Mouse (Mus musculus): ENCODE data around the gene Dgki. TPM values are rescaled to one million over a fixed set of nuclear protein-coding genes. Genes with fewer than 3 reads are reported as not detected.

Dgki gene
- polyA plus RNA-seq, 1 experiment from 2014 or later: 7.6 TPM

DNA sequence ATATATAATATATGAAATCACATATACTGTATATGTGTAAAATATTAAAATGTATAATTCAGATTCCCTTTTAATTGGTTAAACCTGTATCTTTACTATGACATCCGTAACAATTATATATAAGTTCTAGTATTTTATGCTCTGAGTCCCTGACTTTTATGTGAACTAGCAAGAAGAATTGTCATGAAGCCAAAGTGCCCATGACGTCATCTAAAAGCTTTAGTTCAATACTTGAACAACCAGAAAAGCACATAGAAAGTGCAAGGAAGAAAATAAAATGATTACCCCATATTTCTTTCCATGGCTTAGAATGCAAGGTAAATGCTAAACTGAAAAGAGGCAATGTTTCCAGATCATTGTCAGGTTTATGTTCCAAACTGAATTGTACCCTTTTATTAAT is 269.6 kb downstream of the Dgki start:
- ATAC-seq: no peak
- no peak overlapping the region for H3K27ac ChIP-seq (ENCODE audit: low read length)
- no peaks in the 10 kb centered on the region for H3K27me3 ChIP-seq (ENCODE audit: control insufficient read depth, insufficient read depth, low read depth, low read length)
- WGBS: 90% methylated on average over 2 of the region's 2 CpGs
- H3K4me3 ChIP-seq (ENCODE audit: low read depth, low read length): no peak overlapping the region
- H3K36me3 ChIP-seq (ENCODE audit: control insufficient read depth, insufficient read depth, low read length): peaks cover 6% of the 10 kb centered on the region; the same call in 1 of the 2 replicates
- H3K9ac ChIP-seq (ENCODE audit: low read depth, low read length): no peak overlapping the region
- H3K4me2 ChIP-seq (ENCODE audit: low read length): no peak overlapping the region
- H3K4me1 ChIP-seq (ENCODE audit: control insufficient read depth, insufficient read depth, low read length): peaks cover 1% of the 10 kb centered on the region; the same call in 1 of the 2 replicates
- H3K9me3 ChIP-seq (replicated peaks; ENCODE audit: control insufficient read depth, low read length, poor library complexity, severe bottlenecking): no peaks in the 10 kb centered on the region

- Histone ChIP-seq H3K9ac (ENCODE audit: low read depth, low read length) (no peak overlapping the region), H3K27me3 (ENCODE audit: control insufficient read depth, insufficient read depth, low read depth, low read length) (no peaks in the 10 kb centered on the region), H3K4me2 (ENCODE audit: low read length) (no peak overlapping the region), H3K4me3 (ENCODE audit: low read depth, low read length) (no peak overlapping the region), H3K27ac (ENCODE audit: low read length) (no peak overlapping the region), H3K36me3 (ENCODE audit: control insufficient read depth, insufficient read depth, low read length) (peaks cover 6% of the 10 kb centered on the region; the same call in 1 of the 2 replicates), H3K9me3 (replicated peaks; ENCODE audit: control insufficient read depth, low read length, poor library complexity, severe bottlenecking) (no peaks in the 10 kb centered on the region), H3K4me1 (ENCODE audit: control insufficient read depth, insufficient read depth, low read length) (no peaks in the 10 kb centered on the region)
- whole genome bisulfite sequencing: 88% methylated on average over 6 of the region's 6 CpGs
- no peak for ATAC-seq
These were observed 271.1 kb downstream of the Dgki start for GRCm38 (mm10) chr6:37028841-37029240.

- H3K36me3 ChIP-seq (ENCODE audit: control insufficient read depth, insufficient read depth, low read length): peaks cover 6% of the 10 kb centered on the region; the same call in 1 of the 2 replicates
- H3K9ac ChIP-seq (ENCODE audit: low read depth, low read length): no peak overlapping the region
- no peaks in the 10 kb centered on the region for H3K9me3 ChIP-seq (replicated peaks; ENCODE audit: control insufficient read depth, low read length, poor library complexity, severe bottlenecking)
- ATAC-seq: no peak
- no peaks in the 10 kb centered on the region for H3K27me3 ChIP-seq (ENCODE audit: control insufficient read depth, insufficient read depth, low read depth, low read length)
- H3K4me1 ChIP-seq (ENCODE audit: control insufficient read depth, insufficient read depth, low read length): no peaks in the 10 kb centered on the region
- no peak overlapping the region for H3K4me2 ChIP-seq (ENCODE audit: low read length)
- 96% methylated on average over 2 of the region's 2 CpGs for WGBS
- no peak overlapping the region for H3K27ac ChIP-seq (ENCODE audit: low read length)
- no peak overlapping the region for H3K4me3 ChIP-seq (ENCODE audit: low read depth, low read length)
These were observed 271.7 kb downstream of the Dgki start for GRCm38 (mm10) chr6:37028300-37028699.

DNA sequence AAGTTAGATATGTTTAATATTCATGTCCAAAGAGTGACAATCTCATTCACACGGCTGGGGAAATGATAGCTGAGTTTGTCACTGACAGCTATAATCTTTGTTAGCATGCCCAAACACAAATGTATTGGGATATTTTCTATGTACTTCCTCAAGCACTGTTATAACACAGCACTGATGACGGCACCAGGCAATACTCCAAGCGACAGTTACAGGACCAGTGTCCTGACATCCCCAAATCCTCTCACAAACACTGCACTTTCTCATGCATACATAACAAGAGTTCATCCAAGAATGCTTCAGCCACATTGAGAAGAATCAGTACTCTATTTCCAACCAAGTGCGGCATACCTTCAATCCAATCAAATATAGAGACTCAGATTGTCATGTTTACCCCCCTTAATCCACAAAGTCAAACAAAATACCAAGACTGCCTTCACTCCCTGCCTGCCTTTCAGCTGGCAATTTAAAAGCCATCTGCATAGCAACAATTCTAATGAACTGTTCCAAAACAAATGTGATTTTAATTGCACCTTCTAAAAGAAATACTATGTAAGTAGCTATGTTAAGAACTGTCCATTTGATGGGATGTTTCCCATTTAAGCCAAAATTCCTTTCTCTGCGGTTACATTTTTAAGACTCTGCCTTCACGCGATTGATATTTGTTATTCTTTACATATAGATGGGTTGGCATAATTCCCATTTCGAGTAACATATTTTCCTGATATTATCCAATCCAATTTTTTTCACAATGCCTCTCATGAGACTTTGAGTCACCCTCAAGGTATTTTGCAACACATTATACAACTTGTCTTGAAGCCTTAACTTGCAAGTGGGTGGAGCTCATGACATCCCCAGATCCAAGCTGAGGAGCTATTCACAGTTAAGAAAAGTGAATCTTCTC is 273.4 kb downstream of the Dgki start:
- 73% methylated on average over 8 of the region's 8 CpGs for WGBS
- H3K4me3 ChIP-seq (ENCODE audit: low read depth, low read length): no peak overlapping the region
- ATAC-seq: no peak
- no peak overlapping the region for H3K4me2 ChIP-seq (ENCODE audit: low read length)
- H3K9ac ChIP-seq (ENCODE audit: low read depth, low read length): no peak overlapping the region
- 0 out of 2 replicates have a peak, but pooled peaks cover 6% of the 10 kb centered on the region for H3K36me3 ChIP-seq (ENCODE audit: control insufficient read depth, insufficient read depth, low read length)
- H3K27ac ChIP-seq (ENCODE audit: low read length): no peak overlapping the region
- no peaks in the 10 kb centered on the region for H3K27me3 ChIP-seq (ENCODE audit: control insufficient read depth, insufficient read depth, low read depth, low read length)
- H3K4me1 ChIP-seq (ENCODE audit: control insufficient read depth, insufficient read depth, low read length): no peaks in the 10 kb centered on the region
- no peaks in the 10 kb centered on the region for H3K9me3 ChIP-seq (replicated peaks; ENCODE audit: control insufficient read depth, low read length, poor library complexity, severe bottlenecking)

DNA sequence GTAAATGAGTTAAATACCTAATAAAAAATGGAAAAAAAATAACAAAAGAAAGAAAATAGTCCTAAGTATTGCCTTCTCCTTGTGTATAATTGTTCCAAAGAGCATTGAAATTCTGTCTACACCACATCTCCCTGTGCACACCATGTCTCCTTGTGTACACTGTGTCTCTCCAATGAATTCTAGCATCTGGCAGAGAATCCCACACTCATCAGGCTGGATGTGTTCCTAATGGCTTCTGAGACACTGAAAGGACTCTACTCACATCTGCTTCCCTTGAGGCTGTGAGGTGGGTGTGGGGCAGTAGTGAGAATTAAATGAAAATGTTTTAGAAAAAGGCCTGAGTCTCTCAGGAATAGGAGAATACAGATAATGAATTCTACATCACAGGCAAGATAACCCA is 283.9 kb downstream of the Dgki start:
- Histone ChIP-seq H3K9me3 (replicated peaks; ENCODE audit: control insufficient read depth, low read length, poor library complexity, severe bottlenecking) (no peaks in the 10 kb centered on the region), H3K9ac (ENCODE audit: low read depth, low read length) (no peak overlapping the region), H3K4me3 (ENCODE audit: low read depth, low read length) (no peak overlapping the region), H3K4me2 (ENCODE audit: low read length) (no peak overlapping the region), H3K27ac (ENCODE audit: low read length) (no peak overlapping the region), H3K4me1 (ENCODE audit: control insufficient read depth, insufficient read depth, low read length) (peaks cover 3% of the 10 kb centered on the region; the same call in 1 of the 2 replicates), H3K36me3 (ENCODE audit: control insufficient read depth, insufficient read depth, low read length) (peaks cover 4% of the 10 kb centered on the region; the same call in 1 of the 2 replicates), H3K27me3 (ENCODE audit: control insufficient read depth, insufficient read depth, low read depth, low read length) (no peaks in the 10 kb centered on the region)
- no peak for ATAC-seq

DNA sequence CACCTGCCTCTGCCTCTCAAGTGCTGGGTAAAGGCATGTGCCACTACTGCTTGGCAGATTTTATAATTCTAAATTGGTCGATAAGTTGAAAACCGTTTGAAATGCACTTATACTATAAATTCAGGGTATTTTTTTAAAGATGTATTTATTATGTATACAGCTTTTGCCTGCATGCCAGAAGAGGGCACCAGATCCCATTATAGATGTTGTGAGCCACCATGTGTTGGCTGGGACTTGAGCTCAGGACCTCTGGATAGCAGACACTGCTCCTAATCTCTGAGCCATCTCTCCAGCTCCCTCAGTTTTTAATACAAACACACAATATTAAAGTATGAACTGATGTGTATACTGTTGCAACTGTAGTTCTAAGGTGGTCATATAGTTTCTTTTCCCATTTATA is 288.4 kb downstream of the Dgki start:
- WGBS: 90% methylated on average over 2 of the region's 2 CpGs
- no peak for ATAC-seq
- no peak overlapping the region for H3K27ac ChIP-seq (ENCODE audit: low read length)
- H3K4me1 ChIP-seq (ENCODE audit: control insufficient read depth, insufficient read depth, low read length): peaks cover 3% of the 10 kb centered on the region; the same call in 1 of the 2 replicates
- no peak overlapping the region for H3K4me3 ChIP-seq (ENCODE audit: low read depth, low read length)
- H3K27me3 ChIP-seq (ENCODE audit: control insufficient read depth, insufficient read depth, low read depth, low read length): no peaks in the 10 kb centered on the region
- H3K4me2 ChIP-seq (ENCODE audit: low read length): no peak overlapping the region
- no peak overlapping the region for H3K9ac ChIP-seq (ENCODE audit: low read depth, low read length)
- H3K36me3 ChIP-seq (ENCODE audit: control insufficient read depth, insufficient read depth, low read length): peaks cover 4% of the 10 kb centered on the region; the same call in 1 of the 2 replicates
- no peaks in the 10 kb centered on the region for H3K9me3 ChIP-seq (replicated peaks; ENCODE audit: control insufficient read depth, low read length, poor library complexity, severe bottlenecking)

DNA sequence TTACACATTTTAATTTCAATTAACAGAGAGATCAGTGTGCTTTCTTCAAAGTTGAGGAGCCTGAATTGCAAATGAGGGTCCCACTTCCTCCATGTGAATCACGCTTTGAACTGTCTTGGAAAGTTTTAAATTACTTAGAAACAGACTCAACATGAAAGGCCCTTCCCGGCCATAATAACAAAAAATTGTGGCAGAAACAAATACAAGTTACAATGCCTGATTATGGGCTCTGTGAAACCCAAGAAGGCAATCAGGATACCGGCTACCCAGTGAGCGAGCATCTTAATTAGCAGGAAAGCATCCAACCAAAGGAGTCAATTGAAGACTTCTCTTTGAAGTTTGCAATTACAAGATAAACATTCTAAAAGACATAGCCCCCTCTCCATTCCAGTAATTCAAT is 292.4 kb downstream of the Dgki start:
- WGBS: 19% methylated on average over 4 of the region's 4 CpGs
- Histone ChIP-seq H3K36me3 (ENCODE audit: control insufficient read depth, insufficient read depth, low read length) (peaks cover 3% of the 10 kb centered on the region; the same call in 1 of the 2 replicates), H3K4me2 (ENCODE audit: low read length) (no peak overlapping the region), H3K27me3 (ENCODE audit: control insufficient read depth, insufficient read depth, low read depth, low read length) (no peaks in the 10 kb centered on the region), H3K9ac (ENCODE audit: low read depth, low read length) (no peak overlapping the region), H3K4me3 (ENCODE audit: low read depth, low read length) (no peak overlapping the region), H3K27ac (ENCODE audit: low read length) (no peak overlapping the region), H3K4me1 (ENCODE audit: control insufficient read depth, insufficient read depth, low read length) (no peaks in the 10 kb centered on the region), H3K9me3 (replicated peaks; ENCODE audit: control insufficient read depth, low read length, poor library complexity, severe bottlenecking) (no peaks in the 10 kb centered on the region)
- no peak for ATAC-seq

DNA sequence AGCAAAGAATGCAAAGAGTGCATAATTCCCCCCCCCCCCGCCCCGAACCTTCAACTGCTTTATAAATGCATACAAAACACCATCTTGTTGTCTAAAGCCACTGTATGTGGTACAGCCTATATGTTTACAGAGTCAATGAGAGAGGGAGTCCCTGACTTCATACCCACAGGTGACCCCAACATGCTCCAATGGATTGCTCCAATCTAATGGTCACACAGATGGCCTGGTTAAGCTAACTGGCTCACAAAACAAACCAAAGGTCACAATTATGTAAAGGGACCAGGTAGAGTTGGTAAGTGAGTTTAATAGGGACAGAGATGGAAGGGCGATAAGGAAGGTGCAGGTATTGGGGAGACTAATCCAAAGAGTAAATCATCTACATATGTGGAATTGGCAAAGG is 295.1 kb downstream of the Dgki start:
- ATAC-seq: no peak
- Histone ChIP-seq H3K9me3 (replicated peaks; ENCODE audit: control insufficient read depth, low read length, poor library complexity, severe bottlenecking) (no peaks in the 10 kb centered on the region), H3K4me1 (ENCODE audit: control insufficient read depth, insufficient read depth, low read length) (no peaks in the 10 kb centered on the region), H3K9ac (ENCODE audit: low read depth, low read length) (no peak overlapping the region), H3K27ac (ENCODE audit: low read length) (no peak overlapping the region), H3K27me3 (ENCODE audit: control insufficient read depth, insufficient read depth, low read depth, low read length) (no peaks in the 10 kb centered on the region), H3K36me3 (ENCODE audit: control insufficient read depth, insufficient read depth, low read length) (no peaks in the 10 kb centered on the region), H3K4me3 (ENCODE audit: low read depth, low read length) (no peak overlapping the region), H3K4me2 (ENCODE audit: low read length) (no peak overlapping the region)
- WGBS: 85% methylated on average over 3 of the region's 3 CpGs

DNA sequence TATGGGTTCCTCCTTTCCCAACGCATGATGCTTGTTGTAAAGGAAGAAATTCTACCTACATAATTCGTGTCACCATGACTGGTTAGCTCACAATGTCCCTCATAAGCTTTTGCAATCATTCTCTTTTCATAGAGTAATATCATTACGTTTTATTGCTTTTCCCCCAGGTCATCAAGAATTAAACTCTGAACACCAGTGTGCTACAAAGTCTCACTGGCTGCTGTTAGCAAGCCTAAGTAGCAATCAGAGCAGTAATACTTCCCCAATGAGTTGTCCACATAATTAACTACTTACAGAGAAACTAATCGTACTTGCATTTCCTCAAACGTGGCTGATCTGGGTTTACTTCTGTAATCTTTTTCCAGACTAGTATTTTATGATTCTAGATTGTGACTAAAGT is 296.7 kb downstream of the Dgki start:
- Histone ChIP-seq H3K27me3 (ENCODE audit: control insufficient read depth, insufficient read depth, low read depth, low read length) (no peaks in the 10 kb centered on the region), H3K4me1 (ENCODE audit: control insufficient read depth, insufficient read depth, low read length) (no peaks in the 10 kb centered on the region), H3K9me3 (replicated peaks; ENCODE audit: control insufficient read depth, low read length, poor library complexity, severe bottlenecking) (no peaks in the 10 kb centered on the region), H3K4me3 (ENCODE audit: low read depth, low read length) (no peak overlapping the region), H3K4me2 (ENCODE audit: low read length) (no peak overlapping the region), H3K27ac (ENCODE audit: low read length) (no peak overlapping the region), H3K36me3 (ENCODE audit: control insufficient read depth, insufficient read depth, low read length) (no peaks in the 10 kb centered on the region), H3K9ac (ENCODE audit: low read depth, low read length) (no peak overlapping the region)
- 84% methylated on average over 5 of the region's 5 CpGs for WGBS
- no peak for ATAC-seq
